In genomic region chr5:113225271-113225670, GRCm38 (mm10) we compare ENCODE assay signal across 9 mouse cellular contexts. TPM values are rescaled to one million over a fixed set of nuclear protein-coding genes. Genes with fewer than 3 reads are reported as not detected.
DNase-seq lines count a peak whose midpoint lies in the region; ATAC-seq lines count a peak whose summit lies in the region.
"Had no signal": no experiment of that assay in that cellular context is flagged by ENCODE, and none has a peak within 500 bp of the region (broad histone marks: within the 10 kb centered on the region; RNA-seq: fewer than 3 reads in every experiment).

No protein-coding gene starts in this region.

- peak; percentile 68 for ATAC-seq in granulocyte monocyte progenitor cell, adult 5-6 weeks (replicated peaks; ENCODE audit: poor library complexity, severe bottlenecking)
- no peak for ATAC-seq in inflammation-experienced regulatory T-cells, adult 6 months
- ATAC-seq in megakaryocyte progenitor cell, adult 5-6 weeks (replicated peaks; ENCODE audit: poor library complexity): no peak

- peak; percentile 93 for DNase-seq in heart, adult 11 months
- DNase-seq in heart, postnatal 25 days (ENCODE audit: low spot score): no peak
- peak; percentile 70 for DNase-seq in ZHBTc4 (ENCODE audit: low read depth, low spot score)
- DNase-seq in mesoderm, embryonic 11.5 days (ENCODE audit: low read depth, low spot score): peak; percentile 73
- DNase-seq in testis, postnatal 10 days (ENCODE audit: low spot score): no peak
- DNase-seq: B cell, adult 2 months had no signal

- intact Hi-C loops in heart, postnatal 25 days (cut with DNase I): loop anchor here (1.0 kb wide), 1 partner anchor 50 kb away; no protein-coding TSS in a partner anchor

RNA-seq across cellular contexts. Expression of gene Tmem211, which starts 1.4 kb away (rescaled TPM):
- not detected for total RNA-seq in heart, postnatal 25 days (2021)
- not detected in 2 replicates for total RNA-seq in granulocyte monocyte progenitor cell, adult 5-6 weeks (2014; fragmentation: Nextera tagmentation)
- total RNA-seq in granulocyte monocyte progenitor cell, adult 5-6 weeks (2017): not detected in 2 replicates
- polyA plus RNA-seq in inflammation-experienced regulatory T-cells, adult 6 months (2017; shearing (Covaris generic)): not detected
- not detected in 2 replicates for total RNA-seq in megakaryocyte progenitor cell, adult 5-6 weeks (2015)
- not detected in 2 replicates for total RNA-seq in megakaryocyte progenitor cell, adult 5-6 weeks (2017)

RNA-seq across cellular contexts. Expression of gene 2900026A02Rik, which starts 4.2 kb away (rescaled TPM):
- total RNA-seq in heart, postnatal 25 days (2021): 10 to 100 TPM; 21.3 to 26.1 TPM
- 3.0 and 4.1 TPM in 2 replicates for total RNA-seq in granulocyte monocyte progenitor cell, adult 5-6 weeks (2014; fragmentation: Nextera tagmentation)
- total RNA-seq in granulocyte monocyte progenitor cell, adult 5-6 weeks (2017): 0.47 and 0.88 TPM in 2 replicates
- 1 to 10 TPM; 1.4 to 3.2 (median 1.4) TPM for polyA plus RNA-seq in inflammation-experienced regulatory T-cells, adult 6 months (2017; shearing (Covaris generic))
- total RNA-seq in megakaryocyte progenitor cell, adult 5-6 weeks (2015): 1.6 and 2.7 TPM in 2 replicates
- total RNA-seq in megakaryocyte progenitor cell, adult 5-6 weeks (2017): 1.3 and 2.0 TPM in 2 replicates

Comparison
In these comparisons a context has a peak if more than half of its experiments do, and no peak if none do; other contexts are left out.
1. DNase-seq: peak in heart, adult 11 months (single experiment), ZHBTc4 (single experiment) and mesoderm, embryonic 11.5 days (single experiment); none in heart, postnatal 25 days (single experiment) and testis, postnatal 10 days (single experiment).
2. RNA of gene 2900026A02Rik, which starts 4.2 kb away (total RNA-seq): 21.3 to 26.1 TPM in heart, postnatal 25 days; 0.47 to 4.1 TPM in granulocyte monocyte progenitor cell, adult 5-6 weeks and 1.3 to 2.7 TPM in megakaryocyte progenitor cell, adult 5-6 weeks; every median in the first group is over 4 times any median in the second.